Mouse (Mus musculus): ENCODE measurements around the gene Chml.

DNA sequence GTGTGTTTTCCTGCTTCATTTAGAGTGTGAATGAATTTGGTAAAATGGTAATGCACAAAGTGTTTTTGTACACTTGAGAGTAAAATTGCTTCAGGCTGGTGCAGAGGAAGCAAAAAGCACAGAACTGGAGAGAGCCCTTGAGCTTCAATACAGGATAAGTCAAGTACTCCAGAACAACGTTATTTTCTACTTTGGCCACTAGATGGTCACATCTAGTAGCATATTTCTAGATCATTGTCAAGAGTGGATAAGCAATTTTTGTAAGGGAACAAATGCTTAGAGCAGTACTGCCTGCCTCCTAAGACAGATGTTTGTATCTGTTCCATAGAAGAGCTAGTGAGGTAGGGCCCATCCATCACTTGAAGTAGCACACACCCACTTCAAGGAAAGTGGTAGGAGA lies 21.1 kb downstream of the Chml start:
- TF ChIP-seq CTCF (IDR thresholded peaks at IDR 0.05; ENCODE audit: insufficient read depth, low read depth, low read length) = no peak
- TF ChIP-seq POLR2A (IDR thresholded peaks at IDR 0.05; ENCODE audit: insufficient read depth, low read depth, low read length) = no peak
